Mouse (Mus musculus): ENCODE results near the gene B2m. TPM values are rescaled to one million over a fixed set of nuclear protein-coding genes. Genes with fewer than 3 reads are reported as not detected.

Gene B2m
- polyA plus RNA-seq, 1 experiment = 1,325 TPM

DNA sequence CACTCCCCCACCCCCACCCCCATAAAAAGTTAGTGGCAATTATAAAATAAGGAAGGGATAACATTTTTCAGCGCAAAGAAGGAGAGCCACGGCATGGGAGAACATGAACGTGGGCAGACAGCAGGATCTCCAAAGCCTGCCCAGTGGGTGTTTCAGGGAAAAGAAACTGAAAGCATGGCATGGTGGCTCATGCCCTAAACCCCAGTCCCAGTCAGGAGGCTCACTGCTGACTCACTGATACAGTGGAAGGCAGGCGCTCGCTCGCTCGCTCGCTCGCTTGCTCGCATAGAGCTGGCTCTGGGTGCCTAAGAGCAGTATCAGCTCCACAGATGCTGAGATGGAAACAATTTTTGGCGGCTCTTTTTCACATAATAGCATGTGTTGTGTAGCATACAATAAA lies 16.8 kb downstream of the B2m start:
- Histone ChIP-seq H3K4me1 (ENCODE audit: control insufficient read depth, insufficient read depth, insufficient read length, low read length) (peaks cover 4% of the 10 kb centered on the region; the same call in 1 of the 2 replicates), H3K27ac (ENCODE audit: insufficient read depth, low read depth, low read length) (peak overlapping the region; percentile 6; the same call in 1 of the 2 replicates), H3K36me3 (ENCODE audit: control insufficient read depth, insufficient read depth, low read length) (no peaks in the 10 kb centered on the region), H3K4me3 (ENCODE audit: low read depth, low read length) (peak overlapping the region; percentile 48), H3K27me3 (ENCODE audit: control insufficient read depth, insufficient read depth, low read length) (no peaks in the 10 kb centered on the region)
- WGBS = 21% methylated on average over 11 of the region's 11 CpGs
- TF ChIP-seq POLR2A (IDR thresholded peaks at IDR 0.05; ENCODE audit: low read depth, low read length) = no peak
- no peak for TF ChIP-seq CTCF (IDR thresholded peaks at IDR 0.05; ENCODE audit: extremely low read depth, insufficient read length, insufficient replicate concordance, low read depth, low read length)

GRCm38 (mm10) chr2:122171292-122171691 lies 23.8 kb downstream of the B2m start:
- 75% methylated on average over 6 of the region's 6 CpGs for WGBS
- Histone ChIP-seq H3K4me3 (ENCODE audit: low read depth, low read length) (no peak overlapping the region), H3K4me1 (ENCODE audit: control insufficient read depth, insufficient read depth, insufficient read length, low read length) (0 out of 2 replicates have a peak, but pooled peaks cover under 1% of the 10 kb centered on the region), H3K27me3 (ENCODE audit: control insufficient read depth, insufficient read depth, low read length) (no peaks in the 10 kb centered on the region), H3K27ac (ENCODE audit: insufficient read depth, low read depth, low read length) (no peak overlapping the region), H3K36me3 (ENCODE audit: control insufficient read depth, insufficient read depth, low read length) (no peaks in the 10 kb centered on the region)
- TF ChIP-seq POLR2A (IDR thresholded peaks at IDR 0.05; ENCODE audit: low read depth, low read length) (no peak), CTCF (IDR thresholded peaks at IDR 0.05; ENCODE audit: extremely low read depth, insufficient read length, insufficient replicate concordance, low read depth, low read length) (no peak)

DNA sequence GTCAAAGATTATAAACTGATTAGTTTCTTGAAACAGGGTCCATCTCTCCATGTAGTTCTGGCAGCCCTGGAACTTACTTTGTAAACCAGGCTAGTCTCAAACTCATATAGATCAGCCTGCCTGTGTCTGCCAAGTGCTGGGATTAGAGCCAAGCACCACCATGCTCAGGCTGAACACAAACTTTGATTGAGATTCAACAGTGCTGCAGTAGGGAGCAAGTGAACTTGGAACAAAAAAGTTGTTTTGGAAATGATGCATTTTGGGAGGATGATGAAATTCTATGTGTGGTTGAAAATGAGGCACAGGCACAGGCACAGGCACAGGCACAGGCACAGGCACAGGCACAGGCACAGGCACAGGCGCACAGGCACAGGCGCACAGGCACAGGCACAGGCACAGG lies 24.7 kb downstream of the B2m start:
- TF ChIP-seq POLR2A (IDR thresholded peaks at IDR 0.05; ENCODE audit: low read depth, low read length) = no peak
- TF ChIP-seq CTCF (IDR thresholded peaks at IDR 0.05; ENCODE audit: extremely low read depth, insufficient read length, insufficient replicate concordance, low read depth, low read length) = no peak
- Histone ChIP-seq H3K4me1 (ENCODE audit: control insufficient read depth, insufficient read depth, insufficient read length, low read length) (no peaks in the 10 kb centered on the region), H3K27ac (ENCODE audit: insufficient read depth, low read depth, low read length) (no peak overlapping the region), H3K36me3 (ENCODE audit: control insufficient read depth, insufficient read depth, low read length) (no peaks in the 10 kb centered on the region), H3K4me3 (ENCODE audit: low read depth, low read length) (no peak overlapping the region), H3K27me3 (ENCODE audit: control insufficient read depth, insufficient read depth, low read length) (no peaks in the 10 kb centered on the region)
- 92% methylated on average over 2 of the region's 2 CpGs for WGBS

DNA sequence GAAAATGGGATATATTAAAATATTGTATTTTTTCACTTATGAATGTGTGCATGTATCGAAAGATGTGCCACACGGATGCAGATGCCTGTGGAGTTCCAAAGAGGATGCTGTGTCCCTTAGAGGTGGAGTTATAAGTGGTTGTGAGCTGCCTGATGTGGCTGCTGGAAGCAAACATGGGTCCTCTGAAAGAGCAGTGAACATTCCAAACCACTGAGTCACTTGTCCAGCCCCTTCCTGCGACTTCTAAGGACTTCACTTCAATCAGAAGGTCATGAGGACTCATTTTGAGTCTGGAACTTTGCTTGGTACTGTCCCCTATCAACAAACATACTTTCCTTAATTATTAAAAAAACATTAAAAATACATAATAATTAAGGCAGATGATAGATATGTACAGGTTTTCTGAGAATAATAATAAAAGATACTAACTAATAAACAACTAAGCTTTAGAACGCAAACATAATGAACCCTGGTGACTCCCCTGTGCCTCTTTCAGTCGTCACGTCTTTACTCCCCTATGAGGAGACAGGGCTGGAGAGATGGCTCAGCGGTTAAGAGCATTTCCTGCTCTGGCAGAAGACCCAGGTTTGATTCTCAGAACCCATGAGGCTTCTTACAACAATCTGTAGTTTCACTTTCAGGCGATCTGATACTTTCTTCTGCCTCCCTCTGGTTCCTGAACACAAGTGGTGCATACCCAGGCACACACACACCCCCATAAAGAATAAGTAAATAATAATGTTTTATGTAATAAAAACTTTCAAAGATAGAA lies 32.8 kb downstream of the B2m start:
- Histone ChIP-seq H3K27ac (ENCODE audit: insufficient read depth, low read depth, low read length) (no peak overlapping the region), H3K36me3 (ENCODE audit: control insufficient read depth, insufficient read depth, low read length) (no peaks in the 10 kb centered on the region), H3K4me3 (ENCODE audit: low read depth, low read length) (no peak overlapping the region), H3K4me1 (ENCODE audit: control insufficient read depth, insufficient read depth, insufficient read length, low read length) (no peaks in the 10 kb centered on the region), H3K27me3 (ENCODE audit: control insufficient read depth, insufficient read depth, low read length) (no peaks in the 10 kb centered on the region)
- TF ChIP-seq CTCF (IDR thresholded peaks at IDR 0.05; ENCODE audit: extremely low read depth, insufficient read length, insufficient replicate concordance, low read depth, low read length) (no peak), POLR2A (IDR thresholded peaks at IDR 0.05; ENCODE audit: low read depth, low read length) (no peak)
- WGBS = 77% methylated on average over 8 of the region's 8 CpGs

DNA sequence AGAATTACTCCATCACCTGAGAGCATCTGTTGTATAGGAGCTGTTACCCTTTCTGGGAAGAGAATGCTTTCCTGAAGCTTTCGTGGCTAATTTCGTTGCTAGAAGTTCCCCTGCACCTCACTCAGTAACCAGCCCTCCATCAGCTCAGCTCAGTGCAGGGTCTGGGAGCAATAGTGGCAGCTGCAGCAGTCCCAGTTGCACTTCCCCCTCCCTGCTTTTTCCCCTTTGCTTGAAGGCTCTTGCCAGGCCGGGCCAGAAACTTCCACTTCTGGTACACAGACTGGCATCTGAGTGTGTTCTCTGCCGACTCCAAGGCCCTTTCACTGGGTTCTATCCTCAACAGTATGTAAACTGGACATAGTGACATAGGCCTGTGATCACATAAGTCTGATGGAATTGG lies 37.6 kb downstream of the B2m start:
- Histone ChIP-seq H3K27ac (ENCODE audit: insufficient read depth, low read depth, low read length) (no peak overlapping the region), H3K4me3 (ENCODE audit: low read depth, low read length) (no peak overlapping the region), H3K4me1 (ENCODE audit: control insufficient read depth, insufficient read depth, insufficient read length, low read length) (peaks cover 6% of the 10 kb centered on the region), H3K27me3 (ENCODE audit: control insufficient read depth, insufficient read depth, low read length) (no peaks in the 10 kb centered on the region), H3K36me3 (ENCODE audit: control insufficient read depth, insufficient read depth, low read length) (no peaks in the 10 kb centered on the region)
- TF ChIP-seq POLR2A (IDR thresholded peaks at IDR 0.05; ENCODE audit: low read depth, low read length) (no peak), CTCF (IDR thresholded peaks at IDR 0.05; ENCODE audit: extremely low read depth, insufficient read length, insufficient replicate concordance, low read depth, low read length) (no peak)
- WGBS = 78% methylated on average over 4 of the region's 4 CpGs

- Histone ChIP-seq H3K27me3 (ENCODE audit: control insufficient read depth, insufficient read depth, low read length) (no peaks in the 10 kb centered on the region), H3K36me3 (ENCODE audit: control insufficient read depth, insufficient read depth, low read length) (no peaks in the 10 kb centered on the region), H3K4me1 (ENCODE audit: control insufficient read depth, insufficient read depth, insufficient read length, low read length) (peaks cover 6% of the 10 kb centered on the region), H3K4me3 (ENCODE audit: low read depth, low read length) (no peak within 1 kb of the TSS), H3K27ac (ENCODE audit: insufficient read depth, low read depth, low read length) (no peak within 1 kb of the TSS)
- TF ChIP-seq CTCF (IDR thresholded peaks at IDR 0.05; ENCODE audit: extremely low read depth, insufficient read length, insufficient replicate concordance, low read depth, low read length) = no peak
- TF ChIP-seq POLR2A (IDR thresholded peaks at IDR 0.05; ENCODE audit: low read depth, low read length) = no peak
- 88% methylated on average over 17 of the region's 17 CpGs for WGBS
These were observed 38.6 kb downstream of the B2m start, which contains the start of the genes Patl2 and Terb2 for GRCm38 (mm10) chr2:122186106-122186505. Gene Patl2, minus strand, starts transcription at chr2:122186189. Gene Terb2, plus strand, starts transcription at chr2:122186272.

GRCm38 (mm10) chr2:122186751-122187150 lies 39.3 kb downstream of the B2m start:
- no peak overlapping the region for H3K27ac ChIP-seq (ENCODE audit: insufficient read depth, low read depth, low read length)
- no peak overlapping the region for H3K4me3 ChIP-seq (ENCODE audit: low read depth, low read length)
- no peaks in the 10 kb centered on the region for H3K36me3 ChIP-seq (ENCODE audit: control insufficient read depth, insufficient read depth, low read length)
- no peak for TF ChIP-seq POLR2A (IDR thresholded peaks at IDR 0.05; ENCODE audit: low read depth, low read length)
- no peak for TF ChIP-seq CTCF (IDR thresholded peaks at IDR 0.05; ENCODE audit: extremely low read depth, insufficient read length, insufficient replicate concordance, low read depth, low read length)
- 40% methylated on average over 3 of the region's 3 CpGs for WGBS
- H3K4me1 ChIP-seq (ENCODE audit: control insufficient read depth, insufficient read depth, insufficient read length, low read length) = peaks cover 6% of the 10 kb centered on the region
- H3K27me3 ChIP-seq (ENCODE audit: control insufficient read depth, insufficient read depth, low read length) = no peaks in the 10 kb centered on the region
